Mouse (Mus musculus) left cerebral cortex, postnatal 4 days (tissue): Measurements from ENCODE around the gene Eci3. TPM values are rescaled to one million over a fixed set of nuclear protein-coding genes. Genes with fewer than 3 reads are reported as not detected.
"Not testable (repeated sequence)": the region's sequence is repeated elsewhere in the genome, so short reads cannot be mapped to it uniquely, and the experiment has no call there.

Experiments used
- DNase-seq: peaks from one replicate; pipeline ENCODE4 v3.0.0-alpha.2; 2022
- intact Hi-C: fragments of 180-260 bp; cut with DNase I; formaldehyde crosslinking; loops from one replicate; pipeline ENCODE4 v1.15.1; 2025
- total RNA-seq, 2 experiments: library from RNA; stranded (reverse); gene quantifications; 2 replicates each; pipeline ENCODE4 v1.2.3; 2021

Eci3 gene
- 1 to 10 TPM in 1 of 2 experiments, not detected in 1; 1.0 TPM for total RNA-seq

GRCm38 (mm10) chr13:34963511-34964397 lies at the start of gene Eci3:
Gene Eci3, minus strand, starts transcription at chr13:34963810.
- intact Hi-C loops, result no loop called here
- DNase-seq, result peak; percentile 8

- DNase-seq, result peak; percentile 18
- intact Hi-C loops, result no loop called here
These were observed 32.3 kb upstream of the Eci3 start for GRCm38 (mm10) chr13:34995925-34996324.

GRCm38 (mm10) chr13:34993983-34994811 lies 30.6 kb upstream of the Eci3 start:
- DNase-seq, result peak; percentile 98
- intact Hi-C loops, result no loop called here

GRCm38 (mm10) chr13:34993595-34993982 lies 30.0 kb upstream of the Eci3 start:
- no peak for DNase-seq
- intact Hi-C loops, result no loop called here

- DNase-seq, result no peak
- intact Hi-C loops, result no loop called here
These were observed 29.5 kb upstream of the Eci3 start for GRCm38 (mm10) chr13:34993085-34993484.

GRCm38 (mm10) chr13:34991581-34992273 lies 28.1 kb upstream of the Eci3 start:
- intact Hi-C loops, result no loop called here
- DNase-seq, result no peak

GRCm38 (mm10) chr13:34983479-34983878 lies 19.9 kb upstream of the Eci3 start:
- DNase-seq, intact Hi-C loops: not testable (repeated sequence)

- DNase-seq, intact Hi-C loops: not testable (repeated sequence)
These were observed 15.0 kb upstream of the Eci3 start for GRCm38 (mm10) chr13:34978635-34979034.

- intact Hi-C loops, result no loop called here
- no peak for DNase-seq
These were observed 13.8 kb upstream of the Eci3 start for GRCm38 (mm10) chr13:34977410-34977809.

- intact Hi-C loops, result no loop called here
- DNase-seq, result no peak
These were observed 12.5 kb upstream of the Eci3 start for GRCm38 (mm10) chr13:34976116-34976515.

GRCm38 (mm10) chr13:34973770-34974169 lies 10.2 kb upstream of the Eci3 start:
- intact Hi-C loops, result no loop called here
- DNase-seq, result no peak

- DNase-seq, result no peak
- intact Hi-C loops, result no loop called here
These were observed 9.5 kb upstream of the Eci3 start for GRCm38 (mm10) chr13:34973149-34973548.

- DNase-seq, intact Hi-C loops: not testable (repeated sequence)
These were observed 8.8 kb upstream of the Eci3 start for GRCm38 (mm10) chr13:34972456-34972855.

GRCm38 (mm10) chr13:34965647-34966046 lies 2.0 kb upstream of the Eci3 start:
- DNase-seq, intact Hi-C loops: not testable (repeated sequence)

- intact Hi-C loops, result no loop called here
These were observed 1.3 kb upstream of the Eci3 start for GRCm38 (mm10) chr13:34964866-34965265.

GRCm38 (mm10) chr13:34964419-34964818 lies 809 bp upstream of the Eci3 start:
- no peak for DNase-seq
- intact Hi-C loops, result no loop called here

More at GRCm38 (mm10) chr13:34964866-34965265, 1.3 kb upstream of the Eci3 start:
- no peak for DNase-seq

GRCm38 (mm10) chr13:34960996-34961770 lies 2.4 kb downstream of the Eci3 start:
- DNase-seq, result no peak
- intact Hi-C loops, result no loop called here

GRCm38 (mm10) chr13:34958158-34958557 lies 5.5 kb downstream of the Eci3 start:
- DNase-seq, intact Hi-C loops: not testable (repeated sequence)

- no peak for DNase-seq
- intact Hi-C loops, result no loop called here
These were observed 6.7 kb downstream of the Eci3 start for GRCm38 (mm10) chr13:34956901-34957300.

GRCm38 (mm10) chr13:34951437-34951836 lies 12.2 kb downstream of the Eci3 start:
- DNase-seq, intact Hi-C loops: not testable (repeated sequence)
